Mouse (Mus musculus) gonadal fat pad, adult 2 months (tissue): ENCODE data around the gene Gnaq. TPM values are rescaled to one million over a fixed set of nuclear protein-coding genes. Genes with fewer than 3 reads are reported as not detected.
A peak's percentile ranks its signal among the peaks of the same experiment; 100 is the strongest.
"Not testable (repeated sequence)": the region's sequence is repeated elsewhere in the genome, so short reads cannot be mapped to it uniquely, and the experiment has no call there.

Experiments
- DNase-seq: peaks from one replicate; pipeline ENCODE4 v3.0.0-alpha.2; 2012; ENCODE audit warnings: low read depth
- polyA plus RNA-seq: library from polyadenylated mRNA; depleted of rRNA; stranded (reverse); fragments of >200 nt; gene quantifications from 2 replicates; pipeline ENCODE4 v1.2.3, GENCODE M21; 2012; rRNA removed

The Gnaq gene
- polyA plus RNA-seq, result 18.8 and 26.7 TPM in 2 replicates

DNA sequence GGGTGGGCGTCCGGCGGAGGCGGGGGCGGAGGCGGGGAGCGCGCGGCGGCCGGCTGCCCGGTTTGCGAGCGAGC is at the start of gene Gnaq:
TSS of gene Gnaq (plus strand) at position 41 of the 74 bp plus-strand sequence.
- DNase-seq, result no peak

GRCm38 (mm10) chr19:16083981-16084630 is 48.5 kb upstream of the Gnaq start:
- DNase-seq, result not testable (repeated sequence)

GRCm38 (mm10) chr19:16085248-16085647 is 47.4 kb upstream of the Gnaq start:
- DNase-seq, result no peak

GRCm38 (mm10) chr19:16086154-16086553 is 46.5 kb upstream of the Gnaq start:
- no peak for DNase-seq

GRCm38 (mm10) chr19:16086581-16086980 is 46.0 kb upstream of the Gnaq start:
- DNase-seq, result no peak

DNA sequence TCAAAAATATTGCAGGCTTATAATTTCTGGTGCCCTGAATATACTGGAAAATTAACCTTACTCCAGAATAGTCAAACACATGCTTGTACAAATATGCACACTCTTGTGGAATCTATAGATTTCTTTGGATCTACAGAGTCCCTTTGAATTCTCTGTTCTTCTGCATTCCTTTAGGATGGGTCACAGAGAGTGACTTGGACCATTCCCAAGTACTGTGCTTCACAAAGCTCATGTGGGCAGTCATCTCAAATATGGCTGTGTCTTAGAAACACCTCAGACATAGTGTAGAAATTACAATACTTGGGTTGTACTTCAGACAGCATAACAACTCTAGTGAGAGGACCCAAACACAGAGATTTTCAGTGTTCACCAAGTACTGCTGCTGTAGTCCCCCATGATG is 45.2 kb upstream of the Gnaq start:
- no peak for DNase-seq

- DNase-seq, result no peak
These were observed 39.0 kb upstream of the Gnaq start for GRCm38 (mm10) chr19:16093616-16094015.

GRCm38 (mm10) chr19:16109901-16110300 is 22.7 kb upstream of the Gnaq start:
- DNase-seq, result no peak

DNA sequence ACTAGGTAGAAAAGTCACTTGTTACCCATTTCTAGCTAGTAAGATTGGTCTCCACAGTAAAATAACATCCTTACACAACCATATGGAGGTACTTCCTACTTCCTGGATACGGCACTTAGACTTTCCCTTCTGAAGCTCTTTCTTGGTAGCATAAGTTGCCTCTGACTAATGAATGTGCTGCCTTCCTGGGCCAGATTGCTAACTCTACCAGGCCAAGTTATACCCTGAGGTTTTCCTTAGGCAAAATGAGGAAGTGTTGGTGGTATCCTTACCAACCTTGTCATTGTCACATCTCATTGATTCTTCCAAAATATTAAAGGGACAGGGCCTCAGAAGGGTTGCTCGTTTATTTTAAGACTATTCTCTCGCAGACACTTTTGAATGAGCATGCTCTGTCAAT is 22.0 kb upstream of the Gnaq start:
- DNase-seq, result no peak

GRCm38 (mm10) chr19:16113295-16113694 is 19.3 kb upstream of the Gnaq start:
- no peak for DNase-seq

GRCm38 (mm10) chr19:16118421-16118820 is 14.2 kb upstream of the Gnaq start:
- DNase-seq, result no peak

- no peak for DNase-seq
These were observed 11.3 kb upstream of the Gnaq start for GRCm38 (mm10) chr19:16121301-16121700.

GRCm38 (mm10) chr19:16128715-16129114 is 3.9 kb upstream of the Gnaq start:
- no peak for DNase-seq

DNA sequence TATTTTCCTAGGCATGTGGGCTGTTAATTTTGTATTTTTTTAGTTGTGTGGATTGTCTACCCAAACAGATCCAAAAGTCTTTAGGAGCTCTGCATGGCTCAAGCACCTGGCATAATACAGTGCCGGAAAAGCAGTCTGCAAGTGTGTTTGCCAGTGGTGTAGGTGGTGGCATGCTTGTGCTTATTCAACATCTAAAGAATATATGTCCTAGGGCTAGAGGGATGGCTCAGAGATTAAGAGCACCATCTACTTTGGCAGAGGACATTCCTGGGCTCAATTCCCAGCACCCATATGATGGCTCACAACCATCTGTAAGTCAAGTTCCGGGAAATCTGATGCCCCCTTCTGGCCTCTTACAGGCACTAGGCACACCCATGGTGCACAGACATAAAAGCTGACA is 3.5 kb upstream of the Gnaq start:
- DNase-seq, result peak; percentile 68

DNA sequence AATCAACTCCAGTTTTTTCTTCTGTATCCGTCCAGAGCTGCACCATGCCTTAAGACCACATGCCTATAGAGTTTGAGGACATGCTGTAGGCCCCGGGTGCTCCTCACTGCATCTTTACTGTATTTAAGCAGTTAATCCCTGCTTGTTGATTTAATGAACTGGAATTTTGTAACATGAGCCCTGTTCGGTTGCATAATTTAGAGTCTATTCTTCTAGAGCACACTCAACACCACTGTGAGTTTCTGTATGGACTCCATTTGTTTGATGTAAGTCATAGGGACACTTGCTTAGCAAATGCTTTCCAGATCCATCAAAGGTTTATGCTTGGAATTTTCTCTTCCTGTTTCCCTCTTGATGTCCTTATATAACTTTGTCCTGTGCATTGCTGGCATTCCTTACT is 2.2 kb upstream of the Gnaq start:
- peak; percentile 70 for DNase-seq

- no peak for DNase-seq
These were observed 800 bp upstream of the Gnaq start for GRCm38 (mm10) chr19:16131831-16132230.

DNA sequence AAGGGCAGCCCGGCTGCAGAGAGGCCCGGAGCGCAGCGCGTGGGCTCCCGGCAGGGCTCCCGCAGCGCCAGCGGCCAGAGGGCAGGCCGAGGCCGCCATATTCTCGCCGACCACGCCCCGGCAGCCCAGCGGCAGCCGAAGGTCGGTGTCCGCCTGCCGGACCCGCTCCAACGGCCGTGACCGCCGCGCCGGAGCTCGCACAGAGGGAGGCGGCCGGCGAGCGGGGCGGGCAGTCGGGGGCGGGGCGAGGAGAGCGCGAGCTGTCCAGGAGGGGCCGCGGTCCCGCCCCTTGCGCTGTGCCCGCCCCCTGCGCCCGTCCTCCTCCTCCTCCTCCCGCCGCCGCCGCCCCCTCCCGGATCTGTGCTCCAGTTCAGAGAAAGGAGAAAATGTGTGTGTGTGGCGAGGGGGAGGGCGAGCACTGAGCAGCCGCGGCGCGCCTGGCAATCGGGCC is 266 bp upstream of the Gnaq start:
- no peak for DNase-seq

- DNase-seq, result no peak
These were observed 462 bp downstream of the Gnaq start for GRCm38 (mm10) chr19:16132865-16133720.

DNA sequence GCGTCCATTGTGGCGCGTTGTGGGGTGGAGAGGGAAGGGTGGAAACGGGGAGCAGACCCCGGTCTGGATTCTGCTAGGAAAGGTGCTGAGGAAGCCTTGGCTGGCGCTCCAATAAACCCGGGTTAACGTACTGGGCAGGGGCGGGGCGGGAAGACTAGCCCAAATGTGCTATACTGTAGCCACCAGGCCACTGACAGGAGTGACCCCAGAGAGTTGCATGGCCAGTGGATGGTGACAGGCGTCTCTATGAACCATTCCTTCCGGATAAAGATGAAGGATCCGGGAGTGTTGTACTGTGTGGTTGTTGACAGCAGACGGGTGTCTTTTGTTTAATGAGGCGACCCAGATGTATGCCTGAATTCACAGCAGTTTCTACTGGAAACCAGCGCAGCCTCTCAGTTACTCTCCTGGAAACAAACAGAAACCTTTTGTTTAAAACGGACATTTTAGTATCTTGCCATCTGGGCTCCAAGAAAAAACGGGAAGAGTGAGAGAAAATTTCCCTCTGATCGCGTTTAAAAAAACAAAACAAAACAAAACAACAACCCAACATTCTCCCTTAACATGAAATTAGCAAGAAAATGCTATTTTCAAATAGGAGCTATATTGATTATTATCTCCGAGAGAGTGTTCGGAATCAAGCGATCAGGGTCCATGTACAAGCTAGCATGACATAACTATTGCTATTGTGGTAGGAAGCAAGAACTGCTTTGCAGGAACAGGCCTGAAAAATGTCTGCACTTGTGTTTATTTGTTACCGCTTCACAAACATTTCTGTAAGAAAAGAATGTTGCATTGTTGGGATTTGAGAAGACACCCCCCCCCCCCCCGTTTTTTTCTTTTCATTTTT is 1.3 kb downstream of the Gnaq start:
- no peak for DNase-seq

GRCm38 (mm10) chr19:16138064-16138580 is 5.5 kb downstream of the Gnaq start:
- no peak for DNase-seq

- DNase-seq, result no peak
These were observed 8.1 kb downstream of the Gnaq start for GRCm38 (mm10) chr19:16140710-16141109.

GRCm38 (mm10) chr19:16141857-16142256 is 9.2 kb downstream of the Gnaq start:
- no peak for DNase-seq

DNA sequence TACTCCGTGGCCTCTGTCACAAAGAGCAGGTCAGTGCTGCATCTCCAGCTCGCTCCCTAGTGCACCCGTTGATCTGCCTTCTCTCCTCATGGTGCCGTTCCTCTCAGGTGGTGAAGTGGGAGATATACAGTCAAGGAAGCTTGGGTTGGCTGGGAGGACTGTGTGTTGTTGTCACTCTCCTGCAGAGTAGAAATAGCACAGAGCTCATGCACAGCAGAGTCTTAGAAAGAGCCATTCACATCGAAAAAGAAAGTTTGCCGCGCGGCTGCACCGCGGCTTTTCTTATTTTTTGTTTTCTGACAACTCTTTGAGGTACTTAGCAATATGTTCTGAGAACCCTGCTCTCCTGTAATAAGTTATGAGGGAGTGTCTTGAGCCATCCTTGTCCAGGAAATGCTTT is 10.4 kb downstream of the Gnaq start:
- DNase-seq, result no peak
